Mouse (Mus musculus) limb, embryonic 12.5 days (tissue): Measurements from ENCODE around the gene Cidec. TPM values are rescaled to one million over a fixed set of nuclear protein-coding genes. Genes with fewer than 3 reads are reported as not detected.
A peak's percentile ranks its signal among the peaks of the same experiment; 100 is the strongest.

Source experiments
- ATAC-seq: fragments of 200-750 bp; cut with Nextera tagmentation; 2 replicates; pipeline ENCODE4 v1.8.0; 2017; ENCODE audit warnings: low read depth, moderate TSS enrichment; ENCODE audit not compliant: insufficient number of reproducible peaks, insufficient read depth, low FRiP score, low TSS enrichment
- H3K27ac ChIP-seq: fragments of 300-500 bp; sonication (generic); 2 replicates; pipeline ENCODE4 v1.5.1; 2016; ENCODE audit warnings: mild to moderate bottlenecking, moderate library complexity
- H3K27me3 ChIP-seq: fragments of 300-500 bp; sonication (generic); 2 replicates; pipeline ENCODE4 v1.6.1; 2016; ENCODE audit warnings: mild to moderate bottlenecking, moderate library complexity
- H3K36me3 ChIP-seq: fragments of 300-500 bp; sonication (generic); 2 replicates; pipeline ENCODE4 v1.6.1; 2016; ENCODE audit warnings: mild to moderate bottlenecking, moderate library complexity
- H3K4me1 ChIP-seq: fragments of 300-500 bp; sonication (generic); replicated peaks from 2 replicates; pipeline ENCODE4 v1.6.1; 2016
- H3K4me2 ChIP-seq: fragments of 300-500 bp; sonication (generic); 2 replicates; pipeline ENCODE4 v1.6.1; 2016; ENCODE audit warnings: mild to moderate bottlenecking, moderate library complexity
- H3K4me3 ChIP-seq: fragments of 300-500 bp; sonication (generic); replicated peaks from 2 replicates; pipeline ENCODE4 v1.5.1; 2016; ENCODE audit warnings: mild to moderate bottlenecking
- H3K9ac ChIP-seq: fragments of 300-500 bp; sonication (generic); replicated peaks from 2 replicates; pipeline ENCODE4 v1.6.1; 2016; ENCODE audit warnings: mild to moderate bottlenecking, moderate library complexity
- H3K9me3 ChIP-seq: fragments of 300-500 bp; sonication (generic); 2 replicates; pipeline ENCODE4 v1.6.1; 2016; ENCODE audit warnings: mild to moderate bottlenecking, moderate library complexity
- WGBS: fragments of 180-500 bp; shearing (Covaris S2); methylation state at CpG from one replicate; pipeline ENCODE4 v1.1.7; 2016; 5-methylcytosine and 5-hydroxymethylcytosine counted together
- polyA plus RNA-seq: library from polyadenylated mRNA; unstranded; fragments of >200 nt; fragmentation: Nextera tagmentation; extraction: Ambion mirVana; gene quantifications from 2 replicates; pipeline ENCODE4 v1.2.1, GENCODE M21; 2016

Cidec gene
- polyA plus RNA-seq: not detected in 2 replicates

DNA sequence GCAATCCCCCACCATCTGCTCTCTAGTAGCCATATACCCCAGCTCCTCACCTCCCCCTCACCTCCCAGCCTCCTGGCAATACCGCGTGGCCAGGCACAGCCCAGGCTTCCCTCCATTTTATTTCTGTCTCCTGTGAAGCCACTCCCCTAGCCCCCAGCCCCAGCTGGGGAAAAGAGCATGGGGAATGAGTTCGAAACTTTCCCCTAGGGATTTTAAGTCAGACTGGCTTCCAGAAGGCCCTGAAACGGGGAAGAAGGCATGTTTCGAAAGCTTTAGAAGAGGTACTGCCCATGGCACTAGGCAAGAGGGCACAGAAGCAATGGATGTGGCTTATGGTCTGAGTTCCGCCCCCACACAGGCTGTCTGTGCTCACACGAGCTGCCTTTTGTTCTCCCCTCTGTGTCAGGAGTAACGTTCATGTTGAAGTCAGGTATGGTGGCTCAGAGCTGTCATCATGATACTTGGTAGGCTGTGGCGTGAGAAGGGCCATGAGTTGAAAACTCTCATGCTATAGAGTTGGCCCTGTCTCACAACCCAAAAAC is at the start of gene Cidec:
Gene Cidec, minus strand, starts transcription at position 97 of the 542 bp plus-strand sequence.
- ATAC-seq: no peak
- 74% methylated on average over 9 of the region's 9 CpGs for WGBS

DNA sequence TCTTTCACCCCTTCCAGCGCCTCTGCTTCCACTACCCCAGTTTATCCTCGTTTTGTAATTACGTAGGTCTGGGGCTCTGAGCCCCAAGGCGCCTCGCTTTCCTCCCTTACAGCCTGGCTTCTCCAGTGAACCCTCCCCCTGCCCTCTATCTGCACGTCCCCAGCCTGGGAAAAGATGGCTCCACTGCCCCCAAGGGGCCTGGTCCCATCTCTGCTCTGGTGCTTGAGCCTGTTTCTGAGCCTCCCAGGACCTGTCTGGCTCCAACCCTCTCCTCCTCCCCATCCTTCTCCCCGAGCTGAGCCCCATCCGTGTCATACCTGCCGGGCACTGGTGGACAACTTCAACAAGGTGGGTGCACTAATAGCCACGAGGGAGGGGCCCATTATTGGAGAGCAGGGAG is 48.2 kb upstream of the Cidec start:
- H3K27me3 ChIP-seq: peaks cover 44% of the 10 kb centered on the region
- H3K9me3 ChIP-seq: no peaks in the 10 kb centered on the region
- 11% methylated on average over 10 of the region's 10 CpGs for WGBS
- H3K4me3 ChIP-seq: peak overlapping the region; percentile 47
- H3K36me3 ChIP-seq: no peaks in the 10 kb centered on the region
- H3K4me1 ChIP-seq: peaks cover 26% of the 10 kb centered on the region
- ATAC-seq: no peak
- H3K27ac ChIP-seq: no peak overlapping the region
- peak overlapping the region; percentile 75 for H3K4me2 ChIP-seq
- peak overlapping the region; percentile 40 for H3K9ac ChIP-seq

More for the DNA sequence above, at the start of gene Cidec:
- no peaks in the 10 kb centered on the region for H3K9me3 ChIP-seq
- 0 out of 2 replicates have a peak, but pooled peaks cover 3% of the 10 kb centered on the region for H3K27me3 ChIP-seq
- H3K36me3 ChIP-seq: no peaks in the 10 kb centered on the region
- H3K4me2 ChIP-seq: no peak within 1 kb of the TSS
- no peak within 1 kb of the TSS for H3K4me3 ChIP-seq
- H3K4me1 ChIP-seq: no peaks in the 10 kb centered on the region
- no peak within 1 kb of the TSS for H3K9ac ChIP-seq
- H3K27ac ChIP-seq: no peak within 1 kb of the TSS

DNA sequence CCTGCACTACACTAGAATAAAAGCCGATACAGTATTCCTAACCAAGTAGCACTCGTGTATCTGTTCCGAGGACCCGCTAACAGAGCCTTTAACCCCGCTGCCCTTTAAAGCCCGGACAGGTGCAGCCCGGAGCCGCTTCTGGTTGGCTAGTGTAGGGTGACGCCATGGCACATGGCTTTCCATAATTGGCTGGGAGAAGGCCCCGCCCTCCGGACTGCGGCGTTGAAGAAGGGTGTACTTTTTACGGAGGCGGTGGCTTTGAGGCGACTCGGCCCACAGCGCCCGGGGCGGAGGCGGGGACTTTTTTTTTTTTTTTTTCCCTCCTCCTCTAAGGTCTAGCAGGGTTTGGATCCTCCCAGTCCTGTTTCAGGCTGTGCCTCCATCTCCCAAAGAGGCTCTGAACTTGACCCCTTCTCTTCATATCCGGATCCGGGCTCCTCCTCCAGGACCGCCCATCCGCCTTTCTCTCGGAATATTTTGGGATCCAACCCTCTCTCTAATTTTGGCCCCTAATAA is 47.6 kb upstream of the Cidec start, which contains the start of gene Creld1:
Gene Creld1, plus strand, starts transcription at position 198 of the 516 bp plus-strand sequence.
- no peaks in the 10 kb centered on the region for H3K9me3 ChIP-seq
- H3K4me2 ChIP-seq: peak within 1 kb of the TSS; percentile 75
- H3K36me3 ChIP-seq: no peaks in the 10 kb centered on the region
- peaks cover 26% of the 10 kb centered on the region for H3K4me1 ChIP-seq
- WGBS: 0% methylated on average over 25 of the region's 26 CpGs
- H3K27ac ChIP-seq: no peak within 1 kb of the TSS; the same call in 1 of the 2 replicates
- H3K4me3 ChIP-seq: peak within 1 kb of the TSS; percentile 47
- H3K9ac ChIP-seq: peak within 1 kb of the TSS; percentile 40
- ATAC-seq: peak; percentile 93
- H3K27me3 ChIP-seq: peaks cover 49% of the 10 kb centered on the region

DNA sequence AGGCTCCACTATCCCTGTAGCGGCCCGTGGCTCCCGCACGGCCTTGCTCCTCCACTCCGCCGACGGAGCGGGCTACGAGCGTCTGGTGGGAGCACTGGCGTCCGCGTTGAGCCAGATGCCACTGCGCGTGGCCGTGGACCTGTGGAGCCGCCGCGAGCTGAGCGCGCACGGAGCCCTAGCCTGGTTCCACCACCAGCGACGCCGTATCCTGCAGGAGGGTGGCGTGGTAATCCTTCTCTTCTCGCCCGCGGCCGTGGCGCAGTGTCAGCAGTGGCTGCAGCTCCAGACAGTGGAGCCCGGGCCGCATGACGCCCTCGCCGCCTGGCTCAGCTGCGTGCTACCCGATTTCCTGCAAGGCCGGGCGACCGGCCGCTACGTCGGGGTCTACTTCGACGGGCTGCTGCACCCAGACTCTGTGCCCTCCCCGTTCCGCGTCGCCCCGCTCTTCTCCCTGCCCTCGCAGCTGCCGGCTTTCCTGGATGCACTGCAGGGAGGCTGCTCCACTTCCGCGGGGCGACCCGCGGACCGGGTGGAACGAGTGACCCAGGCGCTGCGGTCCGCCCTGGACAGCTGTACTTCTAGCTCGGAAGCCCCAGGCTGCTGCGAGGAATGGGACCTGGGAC is 47.0 kb upstream of the Cidec start:
- peak; percentile 17; the same call in 1 of the 2 replicates for ATAC-seq
- H3K36me3 ChIP-seq: no peaks in the 10 kb centered on the region
- peak overlapping the region; percentile 75 for H3K4me2 ChIP-seq
- H3K4me1 ChIP-seq: peaks cover 26% of the 10 kb centered on the region
- H3K4me3 ChIP-seq: peak overlapping the region; percentile 47
- H3K9me3 ChIP-seq: no peaks in the 10 kb centered on the region
- no peak overlapping the region; the same call in 1 of the 2 replicates for H3K27ac ChIP-seq
- peaks cover 52% of the 10 kb centered on the region for H3K27me3 ChIP-seq
- no peak overlapping the region for H3K9ac ChIP-seq
- WGBS: 3% methylated on average over 65 of the region's 65 CpGs

GRCm38 (mm10) chr6:113480555-113481373 is 45.2 kb upstream of the Cidec start:
- no peak overlapping the region for H3K4me2 ChIP-seq
- peaks cover 16% of the 10 kb centered on the region for H3K4me1 ChIP-seq
- H3K36me3 ChIP-seq: no peaks in the 10 kb centered on the region
- peaks cover 59% of the 10 kb centered on the region for H3K27me3 ChIP-seq
- ATAC-seq: no peak
- no peak overlapping the region for H3K9ac ChIP-seq
- H3K9me3 ChIP-seq: no peaks in the 10 kb centered on the region
- H3K4me3 ChIP-seq: no peak overlapping the region
- WGBS: 59% methylated on average over 18 of the region's 18 CpGs
- no peak overlapping the region for H3K27ac ChIP-seq

GRCm38 (mm10) chr6:113478906-113479305 is 43.3 kb upstream of the Cidec start:
- H3K9me3 ChIP-seq: no peaks in the 10 kb centered on the region
- H3K4me1 ChIP-seq: peaks cover 13% of the 10 kb centered on the region
- no peak overlapping the region for H3K4me2 ChIP-seq
- H3K27ac ChIP-seq: no peak overlapping the region
- no peaks in the 10 kb centered on the region for H3K36me3 ChIP-seq
- no peak overlapping the region for H3K9ac ChIP-seq
- whole genome bisulfite sequencing: 83% methylated on average over 10 of the region's 10 CpGs
- H3K27me3 ChIP-seq: peaks cover 60% of the 10 kb centered on the region
- H3K4me3 ChIP-seq: no peak overlapping the region
- ATAC-seq: no peak

GRCm38 (mm10) chr6:113477353-113477752 is 41.8 kb upstream of the Cidec start:
- H3K27ac ChIP-seq: no peak overlapping the region
- H3K4me1 ChIP-seq: peaks cover 2% of the 10 kb centered on the region
- no peaks in the 10 kb centered on the region for H3K9me3 ChIP-seq
- WGBS: 42% methylated on average over 7 of the region's 7 CpGs
- no peak overlapping the region for H3K9ac ChIP-seq
- no peak overlapping the region for H3K4me3 ChIP-seq
- ATAC-seq: no peak
- H3K36me3 ChIP-seq: no peaks in the 10 kb centered on the region
- no peak overlapping the region for H3K4me2 ChIP-seq
- peaks cover 53% of the 10 kb centered on the region for H3K27me3 ChIP-seq

GRCm38 (mm10) chr6:113473715-113474114 is 38.2 kb upstream of the Cidec start:
- Histone ChIP-seq H3K9ac (no peak overlapping the region), H3K27ac (no peak overlapping the region), H3K4me1 (peaks cover 22% of the 10 kb centered on the region), H3K27me3 (peaks cover 53% of the 10 kb centered on the region), H3K9me3 (no peaks in the 10 kb centered on the region), H3K4me2 (no peak overlapping the region), H3K36me3 (no peaks in the 10 kb centered on the region), H3K4me3 (no peak overlapping the region)
- ATAC-seq: no peak
- WGBS: 79% methylated on average over 6 of the region's 6 CpGs

GRCm38 (mm10) chr6:113473246-113473645 is 37.7 kb upstream of the Cidec start:
- Histone ChIP-seq H3K9me3 (no peaks in the 10 kb centered on the region), H3K27ac (no peak overlapping the region), H3K4me3 (no peak overlapping the region), H3K27me3 (peaks cover 52% of the 10 kb centered on the region), H3K4me1 (peaks cover 24% of the 10 kb centered on the region), H3K4me2 (no peak overlapping the region), H3K9ac (no peak overlapping the region), H3K36me3 (no peaks in the 10 kb centered on the region)
- 71% methylated on average over 2 of the region's 2 CpGs for WGBS
- no peak for ATAC-seq

- Histone ChIP-seq H3K4me2 (no peak overlapping the region), H3K9me3 (no peaks in the 10 kb centered on the region), H3K4me1 (peaks cover 24% of the 10 kb centered on the region), H3K9ac (no peak overlapping the region), H3K27me3 (peaks cover 52% of the 10 kb centered on the region), H3K27ac (no peak overlapping the region), H3K4me3 (no peak overlapping the region), H3K36me3 (no peaks in the 10 kb centered on the region)
- no peak for ATAC-seq
- 55% methylated on average over 10 of the region's 10 CpGs for WGBS
Measured at GRCm38 (mm10) chr6:113472061-113472460, 36.5 kb upstream of the Cidec start.
